Mouse (Mus musculus) frontal cortex, postnatal 25 days (tissue): Measurements from ENCODE around the gene Olfr49.
"Not testable (repeated sequence)": the region's sequence is repeated elsewhere in the genome, so short reads cannot be mapped to it uniquely, and the experiment has no call there.

Experiments used
- DNase-seq, 2 experiments: peaks; one replicate each; pipeline ENCODE4 v3.0.0; 2022; ENCODE audit warnings: low spot score in 2 of 2

The Olfr49 gene

DNA sequence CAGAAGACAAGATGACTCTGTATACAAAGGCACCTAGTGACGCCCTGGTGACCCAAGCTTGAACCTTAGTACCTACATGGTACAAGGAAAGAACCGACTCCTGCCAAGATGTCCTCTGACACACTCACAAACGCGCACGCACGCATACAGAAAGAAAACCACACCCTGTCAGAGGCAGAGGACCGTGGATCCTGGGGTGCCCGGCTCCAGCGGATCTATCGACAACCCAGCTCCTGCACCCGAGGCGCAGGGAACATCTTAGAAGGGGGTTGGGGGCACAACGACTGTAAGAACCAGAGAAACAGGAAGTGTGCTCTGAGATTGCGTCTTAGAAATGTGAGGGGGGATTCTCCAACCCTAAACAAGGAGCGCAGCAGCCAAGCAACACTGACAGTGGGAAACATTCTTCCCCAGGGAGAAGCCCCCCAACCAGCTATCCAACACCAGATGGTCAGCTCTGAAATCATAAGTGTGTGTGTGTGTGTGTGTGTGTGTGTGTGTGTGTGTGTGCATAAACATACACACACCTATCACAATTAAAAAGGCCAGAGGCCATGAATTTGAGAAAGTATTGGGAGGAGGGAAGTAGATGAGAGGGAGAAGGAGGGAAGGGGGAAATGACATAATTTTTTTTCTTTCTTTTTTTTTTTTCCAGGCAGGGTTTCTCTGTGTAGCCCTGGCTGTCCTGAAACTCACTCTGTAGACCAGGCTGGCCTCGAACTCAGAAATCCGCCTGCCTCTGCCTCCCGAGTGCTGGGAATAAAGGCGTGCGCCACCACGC lies 53.4 kb downstream of the Olfr49 start:
- no peak for DNase-seq

DNA sequence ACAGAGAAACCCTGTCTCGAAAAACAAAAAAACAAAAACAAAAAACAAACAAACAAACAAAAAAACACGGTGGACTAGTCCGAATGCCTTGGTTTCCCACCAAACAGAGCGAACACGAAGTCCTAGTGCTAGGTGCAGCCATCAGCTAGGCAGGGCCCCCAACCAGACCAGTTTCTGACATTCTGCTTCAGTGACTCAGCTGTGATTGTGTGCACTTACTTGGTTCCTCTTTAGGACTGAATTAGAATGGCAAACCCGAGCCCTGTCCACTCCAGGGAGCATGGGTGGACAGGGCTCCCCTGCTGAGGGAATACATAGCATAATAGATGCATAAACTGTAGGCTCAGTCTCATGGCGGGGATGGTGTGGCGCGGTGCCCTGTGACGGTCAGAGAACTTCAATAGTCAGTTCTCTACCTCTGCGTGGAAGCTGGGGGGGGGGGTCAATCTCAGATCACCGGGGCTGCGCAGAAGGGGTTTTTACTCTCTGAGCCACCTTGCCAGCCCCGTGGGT lies 54.0 kb downstream of the Olfr49 start:
- DNase-seq: no peak

DNA sequence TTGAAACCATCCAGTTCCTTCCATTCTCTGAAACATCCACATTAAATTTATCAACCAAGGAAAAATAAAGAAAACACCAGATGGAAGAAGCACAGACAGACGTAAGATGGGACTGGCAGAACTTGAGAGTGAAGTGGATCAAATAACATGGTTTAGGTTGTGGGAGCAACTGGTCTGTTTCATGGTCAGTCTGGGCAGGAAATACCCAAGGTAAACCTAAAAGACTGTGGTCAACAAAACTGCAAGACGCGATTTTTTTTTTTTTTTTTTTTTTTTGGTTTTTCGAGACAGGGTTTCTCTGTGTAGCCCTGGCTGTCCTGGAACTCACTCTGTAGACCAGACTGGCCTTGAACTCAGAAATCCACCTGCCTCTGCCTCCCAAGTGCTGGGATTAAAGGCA lies 54.9 kb downstream of the Olfr49 start:
- DNase-seq: not testable (repeated sequence)

DNA sequence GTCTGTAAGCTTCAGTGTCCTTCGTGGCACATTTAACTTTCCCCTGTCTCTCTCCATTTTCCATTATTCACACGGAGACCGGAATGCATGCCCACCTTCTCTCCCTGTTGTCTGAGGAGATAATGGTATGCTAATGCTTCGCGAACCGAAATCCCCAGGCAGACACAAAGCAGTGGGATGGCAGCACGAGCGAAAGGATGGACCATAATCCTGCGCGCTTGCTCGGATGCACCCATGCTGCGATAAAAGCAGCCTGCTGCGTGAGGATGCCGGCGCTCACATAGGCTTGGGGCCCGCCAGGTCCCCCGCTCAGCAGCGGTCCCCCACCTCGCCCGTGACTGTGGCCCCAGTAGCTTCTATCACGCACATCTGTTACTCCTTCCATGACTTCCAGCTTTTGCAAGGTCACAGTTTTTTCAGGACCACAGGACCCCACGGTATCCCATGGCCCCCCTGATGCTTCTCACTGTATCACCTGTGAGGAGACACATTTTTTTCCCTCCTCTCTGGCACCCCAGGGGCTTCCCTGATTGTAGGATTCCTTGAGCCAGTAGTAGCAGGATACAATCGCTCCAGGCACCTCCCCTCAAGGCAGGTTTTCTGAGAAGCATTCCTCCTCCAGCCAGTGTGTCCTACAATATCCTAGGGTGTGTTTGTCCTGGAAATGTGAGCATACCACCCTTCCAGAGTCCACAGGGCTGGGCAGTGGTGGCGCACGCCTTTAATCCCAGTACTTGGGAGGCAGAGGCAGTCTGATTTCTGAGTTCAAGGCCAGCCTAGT lies 55.6 kb downstream of the Olfr49 start:
- no peak for DNase-seq

DNA sequence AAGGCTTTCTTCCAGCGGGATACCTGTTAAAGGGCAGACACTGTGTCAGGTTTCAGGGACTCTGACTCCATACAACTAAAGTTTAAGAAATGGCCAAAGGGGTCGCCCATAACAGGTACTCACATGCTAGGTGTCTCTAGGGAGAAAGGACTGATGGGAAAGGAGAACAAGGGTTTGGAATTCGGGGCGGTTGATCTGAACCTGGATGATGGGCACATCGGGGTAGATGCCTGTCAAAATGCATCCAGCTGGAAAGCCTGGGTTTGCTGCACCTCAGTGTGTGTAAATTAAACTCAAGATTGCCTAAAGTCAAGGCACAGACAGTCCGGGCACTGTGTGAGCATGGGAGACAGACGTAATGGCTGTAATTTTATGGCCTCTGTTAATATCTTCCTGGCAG lies 56.2 kb downstream of the Olfr49 start:
- no peak for DNase-seq
